Mouse (Mus musculus) embryo, embryonic 10.5 days (tissue): ENCODE measurements at regions not wholly inside any gene's neighbourhood (a gene's known extent, or its start where the extent isn't known, plus 50 kb on each side); places are given as distances from the start of the nearest gene placed in this dataset.
A peak's percentile ranks its signal among the peaks of the same experiment; 100 is the strongest.

Experiments
- DNase-seq: peaks from one replicate; pipeline ENCODE4 v3.0.0-alpha.2; 2015; ENCODE audit warnings: low spot score

DNA sequence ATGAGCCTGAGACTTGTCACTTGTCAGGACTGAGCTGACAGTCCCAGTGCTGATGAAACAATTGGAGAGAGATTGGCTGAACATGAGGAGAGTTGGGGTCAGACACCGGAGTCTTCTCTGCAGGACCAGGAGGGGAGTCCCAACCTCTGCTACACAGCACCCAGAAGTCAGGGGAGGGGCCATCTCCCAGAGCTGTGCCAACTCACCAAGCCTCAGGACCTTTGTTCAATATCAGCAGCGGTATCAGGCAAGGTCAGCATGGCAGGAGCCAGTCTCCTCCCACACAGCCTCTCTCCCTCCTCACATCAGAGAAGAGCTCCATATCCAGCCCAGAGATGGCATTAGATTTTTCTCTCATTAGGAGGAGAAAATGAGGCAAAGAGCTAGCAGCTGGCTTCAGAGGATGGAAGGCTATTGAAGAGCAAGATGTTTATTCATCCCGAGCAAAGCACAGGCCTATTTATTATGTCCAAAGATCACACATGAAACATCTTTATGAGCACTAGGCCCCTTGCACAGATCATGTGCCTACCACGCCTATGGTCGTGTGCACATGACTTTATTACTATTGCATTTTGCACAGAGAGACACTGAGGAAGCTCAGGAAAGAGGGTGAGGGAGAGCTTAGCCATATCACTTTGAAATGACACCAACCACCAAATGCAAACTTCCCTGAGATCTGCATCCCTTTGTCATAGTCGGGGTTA, 532.9 kb downstream of the Tshz3 start:
- no peak for DNase-seq

- no peak for DNase-seq
Observed at GRCm38 (mm10) chr7:37240832-37241231, 532.6 kb downstream of the Zfp536 start.

- no peak for DNase-seq
Observed at GRCm38 (mm10) chr7:37241781-37242180, 531.7 kb downstream of the Zfp536 start.

- DNase-seq: no peak
Observed at GRCm38 (mm10) chr7:37242476-37242875, 531.0 kb downstream of the Zfp536 start.

DNA sequence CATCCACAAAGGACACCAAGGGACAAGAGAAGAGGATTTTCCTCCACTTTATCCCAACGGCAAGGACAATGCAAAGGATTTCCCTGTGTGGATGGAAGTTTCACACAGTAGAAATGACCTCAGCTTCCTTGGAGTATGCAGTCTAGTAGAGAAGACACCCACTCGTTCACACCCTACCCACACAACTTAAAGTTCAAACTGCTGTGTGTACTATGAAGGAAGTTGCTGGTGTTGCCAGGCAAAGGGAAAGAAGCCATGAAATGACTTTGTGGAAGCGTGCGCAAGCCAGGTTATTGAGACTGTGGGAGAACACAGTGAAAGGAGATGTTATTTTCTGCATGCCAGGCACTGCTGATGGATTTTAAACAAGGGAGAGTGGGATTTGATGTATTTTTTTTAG, 527.3 kb downstream of the Zfp536 start:
- no peak for DNase-seq

GRCm38 (mm10) chr7:37254431-37254830, 519.0 kb downstream of the Zfp536 start:
- peak; percentile 55 for DNase-seq

- DNase-seq: peak; percentile 50
Observed at GRCm38 (mm10) chr7:37255840-37256239, 517.6 kb downstream of the Zfp536 start.

GRCm38 (mm10) chr7:37259293-37259692, 514.1 kb downstream of the Zfp536 start:
- DNase-seq: peak; percentile 55

DNA sequence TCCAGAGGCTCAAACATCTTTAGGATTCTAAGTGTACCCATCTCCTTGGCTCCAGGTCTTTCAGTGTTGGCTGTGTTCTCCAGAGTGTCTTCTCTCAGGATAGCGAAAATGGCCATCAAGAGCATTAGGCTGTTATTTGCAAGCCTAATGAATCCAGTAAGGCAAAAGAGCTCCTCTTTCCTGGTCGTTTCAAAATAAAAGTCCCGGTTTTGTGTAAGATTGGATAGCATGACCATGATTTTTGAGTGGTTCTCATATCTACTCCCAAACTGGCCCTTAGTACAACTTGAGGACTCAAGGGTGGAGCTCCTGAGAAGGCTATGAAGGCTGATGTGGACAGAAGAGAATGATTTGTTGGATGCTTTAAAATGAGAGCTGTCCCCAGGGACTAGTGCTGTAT, 510.6 kb downstream of the Zfp536 start:
- DNase-seq: peak; percentile 57

- no peak for DNase-seq
Observed at GRCm38 (mm10) chr7:37267404-37267803, 506.0 kb downstream of the Zfp536 start.

DNA sequence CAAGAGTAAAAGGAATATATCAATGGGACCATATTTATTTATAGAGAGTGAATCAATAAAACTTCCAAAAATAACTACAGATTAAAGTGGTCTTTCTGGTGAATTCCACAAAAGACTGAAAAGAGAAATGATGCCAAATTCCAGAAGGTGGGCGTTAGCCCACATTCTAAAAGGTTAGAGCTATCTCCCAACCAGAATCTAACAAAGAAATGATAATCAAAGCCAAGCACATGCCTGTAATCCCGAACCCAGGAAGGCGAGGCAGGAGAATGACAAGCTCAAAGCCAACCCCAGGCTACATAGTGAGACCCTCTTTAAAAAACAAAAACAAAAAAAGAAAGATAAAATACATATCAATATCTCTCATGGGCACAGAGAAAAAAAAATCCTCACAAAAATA, 502.6 kb downstream of the Zfp536 start:
- no peak for DNase-seq

GRCm38 (mm10) chr7:37290018-37290417, 483.4 kb downstream of the Zfp536 start:
- DNase-seq: peak; percentile 35

- DNase-seq: peak; percentile 43
Observed at GRCm38 (mm10) chr7:37290493-37291045, 482.9 kb downstream of the Zfp536 start.

GRCm38 (mm10) chr7:37291726-37292125, 481.7 kb downstream of the Zfp536 start:
- DNase-seq: no peak

GRCm38 (mm10) chr7:37292554-37292953, 480.9 kb downstream of the Zfp536 start:
- no peak for DNase-seq

GRCm38 (mm10) chr7:37298888-37299287, 474.6 kb downstream of the Zfp536 start:
- peak; percentile 26 for DNase-seq

- no peak for DNase-seq
Observed at GRCm38 (mm10) chr7:37305463-37305862, 468.0 kb downstream of the Zfp536 start.

DNA sequence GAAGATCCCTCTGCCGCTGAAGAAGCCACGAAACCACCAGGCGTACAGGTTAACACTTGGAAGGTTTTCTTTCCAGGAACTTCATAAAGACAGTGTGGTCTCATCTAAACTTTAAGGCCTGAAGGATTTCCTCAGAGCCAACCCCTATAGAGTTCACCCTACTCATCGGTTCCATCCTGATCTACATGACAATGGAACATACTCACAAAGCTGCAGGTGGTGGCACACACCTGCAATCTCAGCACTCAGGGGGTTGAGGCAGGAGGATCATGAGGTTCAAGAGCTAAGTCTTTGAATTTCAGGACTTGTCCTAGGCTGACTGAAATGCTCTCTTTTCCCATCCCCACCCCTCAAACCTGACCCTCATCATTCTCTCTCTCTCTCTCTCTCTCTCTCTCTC, 466.2 kb downstream of the Zfp536 start:
- DNase-seq: no peak

GRCm38 (mm10) chr7:37324653-37325052, 448.8 kb downstream of the Zfp536 start:
- no peak for DNase-seq

- no peak for DNase-seq
Observed at GRCm38 (mm10) chr7:37333451-37333850, 440.0 kb downstream of the Zfp536 start.

GRCm38 (mm10) chr7:37335212-37335611, 438.2 kb downstream of the Zfp536 start:
- no peak for DNase-seq

- DNase-seq: no peak
Observed at GRCm38 (mm10) chr7:37336171-37336850, 437.1 kb downstream of the Zfp536 start.

DNA sequence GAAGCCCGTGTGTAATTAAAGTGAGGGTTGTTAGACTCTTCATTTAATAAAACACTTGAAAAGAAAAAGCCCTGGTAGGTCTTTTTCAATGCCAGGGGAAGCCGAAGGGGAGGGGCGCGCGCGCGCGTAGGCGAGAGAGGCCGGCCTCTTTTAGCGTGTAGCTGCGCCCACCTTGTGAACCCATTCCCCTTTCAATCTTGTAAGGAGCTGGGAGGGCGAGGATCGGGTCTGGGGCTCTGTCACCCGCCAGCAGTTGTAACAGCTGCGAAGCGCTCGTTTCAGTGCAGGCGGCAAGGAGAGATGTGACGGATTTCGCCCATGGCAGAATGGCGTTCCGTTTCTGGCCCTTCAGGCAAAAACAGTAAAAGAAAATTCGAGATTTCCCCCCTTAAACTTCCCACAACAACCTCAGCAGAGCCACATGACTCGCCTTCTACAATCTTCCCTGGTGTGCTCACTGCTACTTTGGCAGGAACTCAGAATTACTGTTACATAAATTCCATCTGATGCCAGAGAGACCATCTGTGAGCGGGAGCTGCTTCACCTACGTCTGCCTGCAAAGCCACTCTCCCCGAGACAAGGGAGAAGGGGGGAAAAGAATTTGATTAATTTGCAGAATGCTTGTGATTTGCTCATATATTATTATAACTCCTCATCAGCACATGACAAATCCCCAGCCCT, 436.4 kb downstream of the Zfp536 start:
- peak; percentile 63 for DNase-seq
